Mouse (Mus musculus): ENCODE results near the gene Limch1. TPM values are rescaled to one million over a fixed set of nuclear protein-coding genes. Genes with fewer than 3 reads are reported as not detected.

Gene Limch1
- total and polyA plus RNA-seq, 2 experiments = 0.13 to 0.55 TPM

DNA sequence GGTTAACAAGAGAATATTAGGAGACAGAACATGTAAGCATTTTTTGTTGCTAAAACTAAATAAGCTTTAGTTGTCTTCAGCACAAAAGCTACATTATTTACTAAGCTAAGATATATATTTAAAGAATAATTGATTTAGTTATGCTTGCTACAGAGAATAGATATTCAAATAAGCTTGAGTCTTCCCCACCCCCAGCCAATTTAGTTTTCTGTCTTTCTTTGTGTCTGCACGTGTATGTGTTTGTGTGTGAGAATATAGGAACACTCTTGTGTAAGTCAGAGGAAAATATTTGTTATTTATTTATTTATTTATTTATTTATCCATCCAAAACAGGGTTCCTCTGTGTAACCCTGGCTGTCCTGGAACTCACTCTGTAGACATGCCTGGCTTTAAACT lies 14.3 kb upstream of the Limch1 start:
- 82% methylated on average over 1 of the region's 1 CpGs for WGBS
- TF ChIP-seq POLR2A (IDR thresholded peaks at IDR 0.05; ENCODE audit: extremely low read depth, insufficient read depth, low read length) = no peak
- TF ChIP-seq CTCF (IDR thresholded peaks at IDR 0.05; ENCODE audit: low read depth, low read length) = no peak
- Histone ChIP-seq H3K36me3 (ENCODE audit: control insufficient read depth, insufficient read depth, low read length) (no peaks in the 10 kb centered on the region), H3K27ac (replicated peaks; ENCODE audit: insufficient read depth, low read depth, low read length) (no peak overlapping the region), H3K4me1 (ENCODE audit: control insufficient read depth, insufficient read depth, low read length) (no peaks in the 10 kb centered on the region), H3K27me3 (ENCODE audit: control insufficient read depth, insufficient read depth, low read length) (no peaks in the 10 kb centered on the region; the same call in 1 of the 2 replicates), H3K4me3 (ENCODE audit: insufficient read depth, low read depth, low read length) (no peak overlapping the region), H3K9ac (ENCODE audit: low read depth, low read length) (no peak overlapping the region), H3K79me2 (ENCODE audit: control insufficient read depth, insufficient read depth, low read length) (no peaks in the 10 kb centered on the region)
- no peak for DNase-seq (ENCODE audit: extremely low read depth, low read depth, low spot score)

- no peaks in the 10 kb centered on the region for H3K79me2 ChIP-seq (ENCODE audit: control insufficient read depth, insufficient read depth, low read length)
- TF ChIP-seq CTCF (IDR thresholded peaks at IDR 0.05; ENCODE audit: low read depth, low read length) (no peak), POLR2A (IDR thresholded peaks at IDR 0.05; ENCODE audit: extremely low read depth, insufficient read depth, low read length) (no peak)
- no peaks in the 10 kb centered on the region for H3K36me3 ChIP-seq (ENCODE audit: control insufficient read depth, insufficient read depth, low read length)
- 93% methylated on average over 1 of the region's 1 CpGs for WGBS
- H3K4me1 ChIP-seq (ENCODE audit: control insufficient read depth, insufficient read depth, low read length) = no peaks in the 10 kb centered on the region
- H3K4me3 ChIP-seq (ENCODE audit: insufficient read depth, low read depth, low read length) = no peak overlapping the region
- DNase-seq (ENCODE audit: extremely low read depth, low read depth, low spot score) = no peak
- H3K9ac ChIP-seq (ENCODE audit: low read depth, low read length) = no peak overlapping the region
- H3K27ac ChIP-seq (replicated peaks; ENCODE audit: insufficient read depth, low read depth, low read length) = no peak overlapping the region
- H3K27me3 ChIP-seq (ENCODE audit: control insufficient read depth, insufficient read depth, low read length) = no peaks in the 10 kb centered on the region; the same call in 1 of the 2 replicates
These were observed 12.1 kb upstream of the Limch1 start for GRCm38 (mm10) chr5:66733556-66733955.

- no peak overlapping the region for H3K4me3 ChIP-seq (ENCODE audit: insufficient read depth, low read depth, low read length)
- H3K27me3 ChIP-seq (ENCODE audit: control insufficient read depth, insufficient read depth, low read length) = no peaks in the 10 kb centered on the region
- no peak overlapping the region for H3K9ac ChIP-seq (ENCODE audit: low read depth, low read length)
- no peak overlapping the region for H3K27ac ChIP-seq (replicated peaks; ENCODE audit: insufficient read depth, low read depth, low read length)
- no peaks in the 10 kb centered on the region for H3K36me3 ChIP-seq (ENCODE audit: control insufficient read depth, insufficient read depth, low read length)
- H3K79me2 ChIP-seq (ENCODE audit: control insufficient read depth, insufficient read depth, low read length) = no peaks in the 10 kb centered on the region
- H3K4me1 ChIP-seq (ENCODE audit: control insufficient read depth, insufficient read depth, low read length) = no peaks in the 10 kb centered on the region
- TF ChIP-seq POLR2A (IDR thresholded peaks at IDR 0.05; ENCODE audit: extremely low read depth, insufficient read depth, low read length) (no peak), CTCF (IDR thresholded peaks at IDR 0.05; ENCODE audit: low read depth, low read length) (no peak)
- WGBS = 93% methylated on average over 3 of the region's 3 CpGs
- DNase-seq (ENCODE audit: extremely low read depth, low read depth, low spot score) = no peak
These were observed 6.3 kb upstream of the Limch1 start for GRCm38 (mm10) chr5:66739376-66739775.

- no peak for DNase-seq (ENCODE audit: extremely low read depth, low read depth, low spot score)
- H3K4me1 ChIP-seq (ENCODE audit: control insufficient read depth, insufficient read depth, low read length) = no peaks in the 10 kb centered on the region; the same call in 1 of the 2 replicates
- no peak overlapping the region for H3K27ac ChIP-seq (replicated peaks; ENCODE audit: insufficient read depth, low read depth, low read length)
- H3K36me3 ChIP-seq (ENCODE audit: control insufficient read depth, insufficient read depth, low read length) = no peaks in the 10 kb centered on the region
- peak overlapping the region; percentile 41; the same call in 1 of the 2 replicates for H3K9ac ChIP-seq (ENCODE audit: low read depth, low read length)
- H3K4me3 ChIP-seq (ENCODE audit: insufficient read depth, low read depth, low read length) = peak overlapping the region; percentile 68
- no peak for TF ChIP-seq CTCF (IDR thresholded peaks at IDR 0.05; ENCODE audit: low read depth, low read length)
- TF ChIP-seq POLR2A (IDR thresholded peaks at IDR 0.05; ENCODE audit: extremely low read depth, insufficient read depth, low read length) = no peak
- 3% methylated on average over 40 of the region's 42 CpGs for WGBS
- H3K27me3 ChIP-seq (ENCODE audit: control insufficient read depth, insufficient read depth, low read length) = no peaks in the 10 kb centered on the region
- H3K79me2 ChIP-seq (ENCODE audit: control insufficient read depth, insufficient read depth, low read length) = no peaks in the 10 kb centered on the region
These were observed 512 bp downstream of the Limch1 start for GRCm38 (mm10) chr5:66745996-66746681.

DNA sequence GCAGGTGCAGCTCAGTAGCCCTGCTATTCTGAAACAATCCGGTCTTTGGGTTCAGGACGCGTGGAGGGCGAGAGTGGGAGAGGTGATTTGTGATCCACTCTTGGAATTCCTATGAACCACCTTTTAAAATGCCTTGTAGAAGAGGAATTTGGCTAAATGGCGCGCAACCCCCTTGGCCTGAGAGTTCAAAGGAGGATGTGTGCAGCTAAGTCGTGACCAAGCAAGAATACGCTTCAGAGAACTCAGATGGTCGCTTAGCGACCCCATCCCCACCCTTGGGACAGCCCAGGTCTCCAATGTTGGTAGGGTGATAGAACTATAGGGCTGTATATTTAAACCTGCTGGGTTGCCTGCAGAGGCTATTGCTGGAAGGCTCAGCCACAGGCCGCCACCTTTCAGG lies 1.1 kb downstream of the Limch1 start:
- no peak overlapping the region for H3K27ac ChIP-seq (replicated peaks; ENCODE audit: insufficient read depth, low read depth, low read length)
- H3K36me3 ChIP-seq (ENCODE audit: control insufficient read depth, insufficient read depth, low read length) = no peaks in the 10 kb centered on the region
- H3K4me3 ChIP-seq (ENCODE audit: insufficient read depth, low read depth, low read length) = no peak overlapping the region
- WGBS = 23% methylated on average over 11 of the region's 11 CpGs
- no peaks in the 10 kb centered on the region for H3K27me3 ChIP-seq (ENCODE audit: control insufficient read depth, insufficient read depth, low read length)
- H3K9ac ChIP-seq (ENCODE audit: low read depth, low read length) = no peak overlapping the region
- H3K79me2 ChIP-seq (ENCODE audit: control insufficient read depth, insufficient read depth, low read length) = no peaks in the 10 kb centered on the region
- no peak for DNase-seq (ENCODE audit: extremely low read depth, low read depth, low spot score)
- H3K4me1 ChIP-seq (ENCODE audit: control insufficient read depth, insufficient read depth, low read length) = no peaks in the 10 kb centered on the region; the same call in 1 of the 2 replicates
- TF ChIP-seq POLR2A (IDR thresholded peaks at IDR 0.05; ENCODE audit: extremely low read depth, insufficient read depth, low read length) = no peak
- TF ChIP-seq CTCF (IDR thresholded peaks at IDR 0.05; ENCODE audit: low read depth, low read length) = no peak

GRCm38 (mm10) chr5:66747761-66748430 lies 2.3 kb downstream of the Limch1 start:
- Histone ChIP-seq H3K27ac (replicated peaks; ENCODE audit: insufficient read depth, low read depth, low read length) (no peak overlapping the region), H3K79me2 (ENCODE audit: control insufficient read depth, insufficient read depth, low read length) (no peaks in the 10 kb centered on the region), H3K4me1 (ENCODE audit: control insufficient read depth, insufficient read depth, low read length) (no peaks in the 10 kb centered on the region; the same call in 1 of the 2 replicates), H3K9ac (ENCODE audit: low read depth, low read length) (no peak overlapping the region), H3K27me3 (ENCODE audit: control insufficient read depth, insufficient read depth, low read length) (no peaks in the 10 kb centered on the region), H3K4me3 (ENCODE audit: insufficient read depth, low read depth, low read length) (no peak overlapping the region), H3K36me3 (ENCODE audit: control insufficient read depth, insufficient read depth, low read length) (no peaks in the 10 kb centered on the region)
- 27% methylated on average over 10 of the region's 10 CpGs for WGBS
- TF ChIP-seq POLR2A (IDR thresholded peaks at IDR 0.05; ENCODE audit: extremely low read depth, insufficient read depth, low read length) = no peak
- no peak for TF ChIP-seq CTCF (IDR thresholded peaks at IDR 0.05; ENCODE audit: low read depth, low read length)
- DNase-seq (ENCODE audit: extremely low read depth, low read depth, low spot score) = no peak
